Mouse (Mus musculus): ENCODE results near the gene Dnajb4. TPM values are rescaled to one million over a fixed set of nuclear protein-coding genes. Genes with fewer than 3 reads are reported as not detected.
A peak's percentile ranks its signal among the peaks of the same experiment; 100 is the strongest.

Dnajb4 gene
- polyA plus RNA-seq, 1 experiment from 2014 or later: 20.7 TPM

DNA sequence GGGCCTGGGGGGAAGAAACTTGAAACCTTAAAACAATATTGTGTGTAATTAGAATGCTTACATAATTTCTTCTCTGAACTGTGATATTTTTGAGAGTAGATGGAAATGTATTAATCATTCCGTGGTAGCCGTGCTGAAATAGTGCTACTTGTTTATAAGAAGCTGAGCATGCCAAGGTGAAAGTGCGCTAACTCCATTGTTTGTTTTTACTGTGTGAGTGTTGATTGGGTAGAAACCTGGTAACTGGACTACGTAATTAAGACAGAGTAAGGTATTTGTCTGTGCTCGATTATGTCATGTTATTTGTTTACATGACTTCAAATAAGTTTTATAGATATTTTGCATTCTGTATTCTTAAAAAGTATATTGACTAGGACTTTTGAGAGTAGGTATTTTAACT, 19.2 kb upstream of the Dnajb4 start:
- WGBS: 95% methylated on average over 5 of the region's 5 CpGs
- no peaks in the 10 kb centered on the region for H3K4me1 ChIP-seq
- H3K27ac ChIP-seq: no peak overlapping the region
- no peaks in the 10 kb centered on the region for H3K9me3 ChIP-seq (replicated peaks)
- DNase-seq (ENCODE audit: low spot score): no peak
- H3K36me3 ChIP-seq: peaks cover 100% of the 10 kb centered on the region
- no peak overlapping the region for H3K4me3 ChIP-seq
- no peaks in the 10 kb centered on the region for H3K27me3 ChIP-seq (ENCODE audit: low read depth, poor library complexity, severe bottlenecking)

DNA sequence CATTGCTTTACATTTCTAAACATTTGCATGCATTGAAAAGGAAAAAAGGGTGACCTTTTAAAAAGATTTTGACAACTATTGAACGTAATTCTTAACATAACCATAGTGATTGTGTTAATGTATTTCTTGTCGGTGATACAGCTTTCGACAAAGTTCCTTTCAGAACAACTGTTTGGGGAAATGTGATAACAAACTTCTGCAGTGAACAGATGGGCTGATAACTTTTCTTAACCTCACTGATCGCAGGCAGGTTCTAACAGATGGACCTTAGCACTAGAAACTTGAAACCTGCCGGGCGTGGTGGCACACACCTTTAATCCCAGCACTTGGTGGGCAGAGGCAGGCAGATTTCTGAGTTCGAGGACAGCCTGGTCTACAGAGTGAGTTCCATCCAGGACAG, 18.7 kb upstream of the Dnajb4 start:
- Histone ChIP-seq H3K4me1 (no peaks in the 10 kb centered on the region), H3K4me3 (no peak overlapping the region), H3K9me3 (replicated peaks) (no peaks in the 10 kb centered on the region), H3K36me3 (peaks cover 100% of the 10 kb centered on the region), H3K27me3 (ENCODE audit: low read depth, poor library complexity, severe bottlenecking) (no peaks in the 10 kb centered on the region), H3K27ac (no peak overlapping the region)
- DNase-seq (ENCODE audit: low spot score): no peak
- WGBS: 95% methylated on average over 7 of the region's 7 CpGs

DNA sequence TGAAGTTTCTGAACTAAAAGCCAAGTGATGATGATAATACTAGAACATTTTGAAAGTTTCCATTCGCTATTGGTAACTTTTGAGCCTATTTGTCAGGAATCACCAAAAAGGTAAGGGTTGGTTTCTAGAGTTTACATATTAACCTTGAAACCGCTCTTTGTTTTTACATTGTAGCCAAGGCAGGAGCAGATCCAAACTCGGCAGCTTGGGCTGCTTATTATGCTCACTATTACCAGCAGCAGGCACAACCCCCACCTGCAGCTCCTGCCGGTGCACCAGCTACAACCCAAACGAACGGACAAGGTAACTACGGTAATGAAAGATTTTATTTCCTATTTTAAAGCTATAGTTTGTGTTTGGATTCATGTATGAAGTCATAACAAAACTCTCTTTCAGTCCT, 15.8 kb upstream of the Dnajb4 start:
- no peaks in the 10 kb centered on the region for H3K27me3 ChIP-seq (ENCODE audit: low read depth, poor library complexity, severe bottlenecking)
- no peaks in the 10 kb centered on the region for H3K9me3 ChIP-seq (replicated peaks)
- H3K4me1 ChIP-seq: no peaks in the 10 kb centered on the region
- H3K4me3 ChIP-seq: no peak overlapping the region
- no peak overlapping the region for H3K27ac ChIP-seq
- WGBS: 94% methylated on average over 7 of the region's 7 CpGs
- no peak for DNase-seq (ENCODE audit: low spot score)
- peaks cover 100% of the 10 kb centered on the region for H3K36me3 ChIP-seq

DNA sequence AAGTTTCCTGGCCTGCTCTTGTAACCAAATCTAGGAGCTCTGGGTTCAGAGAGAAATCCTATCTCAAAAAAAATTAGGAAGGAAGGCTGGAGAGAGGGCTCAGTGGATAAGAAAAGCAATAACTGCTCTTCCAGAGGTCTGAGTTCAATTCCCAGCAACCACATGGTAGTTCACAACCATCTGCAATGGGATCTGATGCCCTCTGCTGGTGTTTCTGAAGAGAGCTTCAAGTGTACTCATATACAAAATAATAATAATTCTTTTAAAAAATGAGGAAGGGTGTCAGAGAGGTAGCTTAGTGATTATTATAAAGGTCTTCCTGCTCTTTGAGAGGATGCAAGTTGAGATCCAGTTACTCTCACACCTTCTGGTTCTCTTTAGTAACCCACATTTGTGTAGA, 14.8 kb upstream of the Dnajb4 start:
- H3K27me3 ChIP-seq (ENCODE audit: low read depth, poor library complexity, severe bottlenecking): no peaks in the 10 kb centered on the region
- H3K9me3 ChIP-seq (replicated peaks): no peaks in the 10 kb centered on the region
- DNase-seq (ENCODE audit: low spot score): no peak
- peaks cover 100% of the 10 kb centered on the region for H3K36me3 ChIP-seq
- H3K27ac ChIP-seq: no peak overlapping the region
- H3K4me1 ChIP-seq: no peaks in the 10 kb centered on the region
- no peak overlapping the region for H3K4me3 ChIP-seq

DNA sequence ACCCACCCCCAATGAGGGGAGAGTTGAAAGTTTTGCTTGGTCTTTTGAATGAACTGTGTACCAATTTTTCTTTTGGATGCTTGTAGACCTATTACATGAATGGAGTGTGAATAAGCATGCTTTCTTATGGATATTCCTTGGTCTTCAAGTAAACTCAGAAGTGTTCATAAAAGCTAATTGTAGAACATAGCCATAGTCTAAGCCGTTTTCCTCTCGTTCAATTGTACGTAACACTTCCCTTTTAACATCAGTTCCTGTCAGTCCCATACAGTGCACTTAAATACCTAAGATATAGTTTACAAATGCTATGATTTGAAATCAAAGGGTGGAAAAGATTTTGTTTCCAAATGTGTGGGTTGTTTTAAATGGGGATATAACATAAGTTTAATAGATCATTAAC, 3.3 kb upstream of the Dnajb4 start:
- Histone ChIP-seq H3K27me3 (ENCODE audit: low read depth, poor library complexity, severe bottlenecking) (no peaks in the 10 kb centered on the region), H3K36me3 (peaks cover 60% of the 10 kb centered on the region), H3K27ac (no peak overlapping the region), H3K4me3 (peak overlapping the region; percentile 98), H3K4me1 (peaks cover 30% of the 10 kb centered on the region), H3K9me3 (replicated peaks) (no peaks in the 10 kb centered on the region)
- 82% methylated on average over 3 of the region's 3 CpGs for WGBS
- no peak for DNase-seq (ENCODE audit: low spot score)

DNA sequence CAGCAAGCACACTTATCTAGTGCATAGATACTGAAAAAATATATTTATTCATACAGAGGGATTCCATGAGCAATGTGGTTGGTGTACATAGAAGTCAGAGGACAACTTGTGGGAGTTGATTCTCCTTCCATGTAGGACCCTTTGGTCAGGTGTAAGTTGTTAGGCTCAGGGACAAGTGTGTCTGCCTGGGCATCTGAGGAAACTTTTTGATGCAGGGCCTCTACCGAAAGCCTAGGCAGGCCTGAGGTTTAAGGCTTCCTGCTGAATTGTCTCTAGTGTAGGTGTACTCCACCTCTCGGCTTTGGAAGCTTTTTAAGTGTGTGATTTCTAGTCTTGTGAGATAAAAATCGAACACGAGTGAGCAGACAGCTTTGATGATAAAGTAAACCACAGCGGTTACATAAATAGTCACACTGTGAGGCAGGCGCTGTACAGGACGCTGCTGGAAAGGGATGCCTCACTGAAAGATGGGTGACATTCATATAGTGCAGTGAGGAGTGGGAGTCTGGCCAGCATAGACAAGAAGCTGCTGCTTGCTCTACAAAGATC, 1.7 kb upstream of the Dnajb4 start:
- H3K27me3 ChIP-seq (ENCODE audit: low read depth, poor library complexity, severe bottlenecking): no peaks in the 10 kb centered on the region
- WGBS: 49% methylated on average over 7 of the region's 7 CpGs
- peak overlapping the region; percentile 100 for H3K27ac ChIP-seq

DNA sequence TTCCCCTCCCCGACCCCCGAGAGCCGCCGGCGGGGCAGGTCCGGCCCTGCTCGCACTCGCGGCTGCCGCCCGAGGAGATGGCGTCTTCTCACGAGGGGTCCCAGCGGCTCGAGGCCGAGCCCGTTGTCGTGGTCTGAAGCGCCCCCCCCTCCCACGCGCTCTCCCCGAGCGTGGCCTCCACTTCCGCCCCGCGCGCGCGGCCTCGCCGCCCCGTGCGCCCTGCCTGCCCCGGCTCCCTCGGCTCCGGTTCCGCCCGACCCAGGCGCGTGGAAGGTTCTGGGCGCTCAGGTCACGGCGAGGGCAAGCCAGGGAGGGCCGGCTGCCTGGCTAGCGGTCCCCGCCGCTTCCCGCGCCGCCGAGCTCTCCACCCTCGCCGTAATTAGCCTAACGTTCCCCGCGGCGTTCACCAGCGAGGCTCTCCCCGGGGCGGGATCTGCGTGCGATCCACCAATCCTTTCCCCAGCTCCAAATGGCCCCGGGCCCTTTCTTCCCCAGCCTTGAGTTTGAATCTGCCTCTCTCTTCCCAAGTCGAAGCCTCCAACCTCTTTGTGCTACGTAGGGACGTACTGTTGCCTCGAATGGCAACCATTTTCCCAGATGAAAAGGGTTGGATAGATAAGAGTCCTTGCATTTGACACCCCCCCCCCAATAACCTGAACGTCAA, 758 bp upstream of the Dnajb4 start:
- Histone ChIP-seq H3K27me3 (ENCODE audit: low read depth, poor library complexity, severe bottlenecking) (no peaks in the 10 kb centered on the region), H3K9me3 (replicated peaks) (no peaks in the 10 kb centered on the region), H3K4me3 (peak overlapping the region; percentile 98), H3K4me1 (peaks cover 30% of the 10 kb centered on the region), H3K27ac (peak overlapping the region; percentile 100), H3K36me3 (peaks cover 46% of the 10 kb centered on the region)
- peak; percentile 81 for DNase-seq (ENCODE audit: low spot score)
- under 1% methylated on average over 68 of the region's 68 CpGs for WGBS

More for the DNA sequence above, 1.7 kb upstream of the Dnajb4 start:
- DNase-seq (ENCODE audit: low spot score): no peak
- Histone ChIP-seq H3K9me3 (replicated peaks) (no peaks in the 10 kb centered on the region), H3K36me3 (peaks cover 55% of the 10 kb centered on the region), H3K4me3 (peak overlapping the region; percentile 98), H3K4me1 (peaks cover 30% of the 10 kb centered on the region)

DNA sequence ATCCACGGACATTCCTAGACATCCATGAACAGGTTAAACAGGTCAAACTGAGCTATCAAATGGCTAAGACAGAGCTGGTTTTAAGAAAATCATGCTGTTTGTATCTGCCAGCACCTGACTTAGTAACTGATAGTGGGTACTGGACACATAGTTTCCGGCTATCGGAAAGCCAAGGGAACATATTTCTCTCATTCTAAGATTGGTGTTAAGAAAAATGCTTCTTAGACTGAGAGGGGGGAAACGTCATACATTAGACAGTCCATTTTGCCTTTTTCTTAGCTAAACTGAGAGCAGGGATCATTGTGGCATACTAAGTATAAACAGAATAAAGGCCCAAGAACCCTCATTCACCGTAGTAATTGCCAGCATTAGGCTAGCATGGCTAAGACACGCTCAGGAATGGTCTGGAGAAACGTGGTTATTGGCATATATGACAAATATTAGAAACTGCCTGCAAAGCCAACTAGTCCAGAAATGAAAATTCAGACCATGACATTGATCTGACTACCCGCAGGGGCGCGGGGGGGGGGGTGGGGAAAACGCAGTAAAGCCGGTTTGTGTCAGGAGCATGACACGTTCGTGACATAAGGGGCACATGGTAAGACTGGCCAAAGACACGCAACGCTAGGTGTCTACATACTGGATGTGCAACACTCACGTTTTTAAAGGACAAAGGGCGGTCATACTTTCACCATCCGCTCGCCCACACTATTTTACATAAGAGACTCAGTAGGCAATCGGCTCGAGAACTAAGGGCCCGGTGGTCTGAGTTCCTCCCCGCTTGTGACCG, 730 bp downstream of the Dnajb4 start:
- WGBS: 8% methylated on average over 25 of the region's 25 CpGs
- Histone ChIP-seq H3K36me3 (peaks cover 32% of the 10 kb centered on the region), H3K9me3 (replicated peaks) (no peaks in the 10 kb centered on the region), H3K4me3 (peak overlapping the region; percentile 98), H3K27me3 (ENCODE audit: low read depth, poor library complexity, severe bottlenecking) (no peaks in the 10 kb centered on the region), H3K27ac (peak overlapping the region; percentile 100), H3K4me1 (peaks cover 30% of the 10 kb centered on the region)
- DNase-seq (ENCODE audit: low spot score): peak; percentile 70

DNA sequence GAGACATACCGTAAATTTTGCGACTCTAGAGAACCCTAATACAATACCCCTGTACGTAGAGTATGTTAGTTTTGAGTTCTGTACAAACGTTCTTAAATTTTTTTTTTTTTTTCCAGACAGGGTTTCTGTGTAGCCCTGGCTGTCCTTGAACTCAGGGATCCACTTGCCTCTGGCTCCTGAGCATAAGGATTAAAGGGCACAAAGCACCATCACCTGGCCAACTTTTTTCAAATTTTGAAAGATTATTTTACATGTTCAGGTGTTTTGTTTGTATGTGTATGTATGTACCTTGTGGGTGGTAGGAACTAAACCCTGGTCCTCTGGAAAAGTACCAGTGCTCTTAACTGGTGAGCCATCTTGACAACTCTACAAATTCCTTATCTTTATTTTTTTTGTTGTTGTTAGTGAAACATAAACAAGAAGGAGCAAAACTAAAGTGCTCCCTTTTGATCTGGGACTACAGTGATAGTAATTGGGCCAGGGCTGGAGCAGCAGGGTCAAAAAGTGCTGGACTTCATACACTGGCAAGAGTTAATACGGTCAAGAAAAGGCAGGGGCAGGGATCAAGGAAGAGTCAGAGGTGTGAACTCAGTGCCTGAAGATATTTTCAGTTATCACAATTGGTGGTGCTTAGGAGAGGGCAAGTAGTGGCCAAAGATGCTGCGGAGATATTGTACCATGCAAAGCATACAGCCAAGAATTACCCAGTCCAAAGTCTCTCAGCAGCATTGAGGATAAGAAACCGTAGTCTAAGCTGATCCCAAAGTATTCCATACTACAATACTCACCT, 1.8 kb downstream of the Dnajb4 start:
- peak overlapping the region; percentile 98; the same call in 1 of the 2 replicates for H3K4me3 ChIP-seq
- H3K27me3 ChIP-seq (ENCODE audit: low read depth, poor library complexity, severe bottlenecking): no peaks in the 10 kb centered on the region
- H3K27ac ChIP-seq: no peak overlapping the region

DNA sequence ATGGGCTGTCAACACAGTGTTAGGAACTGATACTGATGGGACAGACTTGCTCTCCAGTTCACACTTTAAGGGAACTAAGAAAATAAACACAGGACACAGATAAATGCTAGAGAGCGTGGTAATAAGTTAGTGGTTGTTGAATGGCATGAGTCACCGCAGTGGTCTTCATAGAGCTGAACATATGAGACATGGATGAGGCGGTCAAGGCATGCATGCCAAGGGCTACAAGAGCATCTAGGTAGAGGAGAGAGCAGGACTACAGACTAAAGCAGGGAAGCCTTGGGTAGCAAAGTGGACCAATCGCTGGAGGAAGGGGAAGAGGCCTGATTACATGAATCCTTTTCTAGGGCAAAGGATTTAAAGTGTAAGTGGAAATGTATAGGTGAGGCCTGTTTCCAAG, 2.9 kb downstream of the Dnajb4 start:
- H3K4me3 ChIP-seq: no peak overlapping the region
- WGBS: 97% methylated on average over 4 of the region's 4 CpGs
- peaks cover 19% of the 10 kb centered on the region for H3K36me3 ChIP-seq
- no peaks in the 10 kb centered on the region for H3K27me3 ChIP-seq (ENCODE audit: low read depth, poor library complexity, severe bottlenecking)
- H3K27ac ChIP-seq: no peak overlapping the region
- H3K9me3 ChIP-seq (replicated peaks): no peaks in the 10 kb centered on the region
- DNase-seq (ENCODE audit: low spot score): no peak
- H3K4me1 ChIP-seq: peaks cover 16% of the 10 kb centered on the region

More for the DNA sequence above, 1.8 kb downstream of the Dnajb4 start:
- DNase-seq (ENCODE audit: low spot score): no peak
- 89% methylated on average over 7 of the region's 7 CpGs for WGBS
- peaks cover 29% of the 10 kb centered on the region for H3K36me3 ChIP-seq
- H3K4me1 ChIP-seq: peaks cover 27% of the 10 kb centered on the region
- no peaks in the 10 kb centered on the region for H3K9me3 ChIP-seq (replicated peaks)

DNA sequence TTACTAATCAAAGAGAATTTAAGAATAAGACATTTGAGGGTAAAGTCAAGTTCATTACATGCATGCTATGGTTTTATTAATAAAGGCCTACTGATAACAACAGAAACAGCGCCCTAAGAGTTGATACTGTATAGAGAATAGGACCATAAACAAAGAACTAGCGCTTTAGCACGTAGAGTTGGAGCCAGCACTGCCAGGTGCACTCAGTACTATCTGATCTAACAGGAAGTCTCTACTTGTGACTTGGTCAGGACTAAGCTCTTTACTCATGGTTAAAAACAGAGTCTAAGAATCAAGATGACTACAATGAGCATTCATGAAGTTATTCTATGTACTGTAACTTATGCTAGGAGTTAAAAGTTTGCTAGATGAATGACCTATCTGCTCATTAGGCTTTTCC, 5.5 kb downstream of the Dnajb4 start:
- Histone ChIP-seq H3K4me3 (no peak overlapping the region), H3K9me3 (replicated peaks) (no peaks in the 10 kb centered on the region), H3K4me1 (peaks cover 10% of the 10 kb centered on the region), H3K36me3 (peaks cover 13% of the 10 kb centered on the region), H3K27ac (no peak overlapping the region), H3K27me3 (ENCODE audit: low read depth, poor library complexity, severe bottlenecking) (no peaks in the 10 kb centered on the region)
- DNase-seq (ENCODE audit: low spot score): no peak
- 85% methylated on average over 3 of the region's 3 CpGs for WGBS

DNA sequence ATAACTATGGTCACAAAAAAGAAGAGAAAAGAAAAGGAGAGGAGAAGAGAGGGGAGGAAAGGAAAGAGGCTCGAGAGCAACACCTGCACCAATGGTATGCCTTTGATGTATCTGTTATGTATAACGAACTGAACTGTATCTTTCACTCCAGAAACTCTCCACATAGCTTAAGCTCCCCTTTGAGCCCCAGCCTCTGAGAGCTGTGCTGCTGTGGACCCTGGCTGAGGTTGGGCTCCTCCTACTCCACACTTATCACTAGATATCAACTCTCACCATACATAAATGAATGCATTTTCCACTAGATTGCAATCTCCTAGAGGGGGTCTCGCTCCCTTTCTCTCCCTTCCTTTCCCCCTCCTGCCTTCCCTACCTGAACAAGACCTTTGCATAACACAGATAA, 6.1 kb downstream of the Dnajb4 start:
- WGBS: 69% methylated on average over 3 of the region's 3 CpGs
- peaks cover 6% of the 10 kb centered on the region for H3K4me1 ChIP-seq
- no peaks in the 10 kb centered on the region for H3K9me3 ChIP-seq (replicated peaks)
- H3K4me3 ChIP-seq: no peak overlapping the region
- no peak for DNase-seq (ENCODE audit: low spot score)
- H3K27ac ChIP-seq: no peak overlapping the region
- no peaks in the 10 kb centered on the region for H3K27me3 ChIP-seq (ENCODE audit: low read depth, poor library complexity, severe bottlenecking)
- peaks cover 13% of the 10 kb centered on the region for H3K36me3 ChIP-seq
